Mouse (Mus musculus) forebrain, embryonic 11.5 days (tissue): ENCODE measurements around the gene Ccdc105. TPM values are rescaled to one million over a fixed set of nuclear protein-coding genes. Genes with fewer than 3 reads are reported as not detected.

Experiments used
- ATAC-seq: fragments of 200-750 bp; cut with Nextera tagmentation; replicated peaks from 2 replicates; pipeline ENCODE4 v1.8.0; 2017; ENCODE audit warnings: moderate TSS enrichment; ENCODE audit not compliant: low FRiP score
- DNase-seq: peaks from one replicate; pipeline ENCODE4 v3.0.0-alpha.2; 2017; ENCODE audit warnings: low spot score
- H3K27ac ChIP-seq: fragments of 300-500 bp; sonication (generic); 2 replicates; pipeline ENCODE4 v1.5.1; 2014; ENCODE audit warnings: low read depth, low read length
- H3K27me3 ChIP-seq: fragments of 300-500 bp; sonication (generic); 2 replicates; pipeline ENCODE4 v1.6.1; 2014; ENCODE audit warnings: mild to moderate bottlenecking, low read length, mixed read lengths; ENCODE audit not compliant: control insufficient read depth, insufficient read depth
- H3K36me3 ChIP-seq: fragments of 300-500 bp; sonication (generic); 2 replicates; pipeline ENCODE4 v1.6.1; 2014; ENCODE audit warnings: mild to moderate bottlenecking, low read length, moderate library complexity, mixed read lengths; ENCODE audit not compliant: control insufficient read depth, insufficient read depth
- H3K4me1 ChIP-seq: fragments of 300-500 bp; sonication (generic); replicated peaks from 2 replicates; pipeline ENCODE4 v1.6.1; 2014; ENCODE audit warnings: low read length, mixed read lengths; ENCODE audit not compliant: control insufficient read depth, insufficient read depth
- H3K4me2 ChIP-seq: fragments of 300-500 bp; sonication (generic); 2 replicates; pipeline ENCODE4 v1.6.1; 2014; ENCODE audit warnings: low read depth, mild to moderate bottlenecking, low read length, moderate library complexity, mixed read lengths; ENCODE audit not compliant: severe bottlenecking
- H3K4me3 ChIP-seq: fragments of 300-500 bp; sonication (generic); 2 replicates; pipeline ENCODE4 v1.5.1; 2014; ENCODE audit warnings: low read depth, low read length
- H3K9ac ChIP-seq: fragments of 300-500 bp; sonication (generic); 2 replicates; pipeline ENCODE4 v1.6.1; 2014; ENCODE audit warnings: low read length
- H3K9me3 ChIP-seq: fragments of 300-500 bp; sonication (generic); 2 replicates; pipeline ENCODE4 v1.6.1; 2016; ENCODE audit warnings: low read length, mixed read lengths; ENCODE audit not compliant: control insufficient read depth
- WGBS: fragments of 180-500 bp; shearing (Covaris S2); extraction: QIAGEN DNeasy Blood & Tissue Kit; methylation state at CpG from one replicate; pipeline ENCODE4 v1.1.7; 2014; 5-methylcytosine and 5-hydroxymethylcytosine counted together
- polyA plus RNA-seq: library from polyadenylated mRNA; unstranded; fragments of >200 nt; fragmentation: Nextera tagmentation; extraction: Ambion mirVana; gene quantifications from 2 replicates; pipeline ENCODE4 v1.2.1, GENCODE M21; 2014

Gene Ccdc105
- polyA plus RNA-seq, 1 experiment from 2014 or later = 0.15 TPM

DNA sequence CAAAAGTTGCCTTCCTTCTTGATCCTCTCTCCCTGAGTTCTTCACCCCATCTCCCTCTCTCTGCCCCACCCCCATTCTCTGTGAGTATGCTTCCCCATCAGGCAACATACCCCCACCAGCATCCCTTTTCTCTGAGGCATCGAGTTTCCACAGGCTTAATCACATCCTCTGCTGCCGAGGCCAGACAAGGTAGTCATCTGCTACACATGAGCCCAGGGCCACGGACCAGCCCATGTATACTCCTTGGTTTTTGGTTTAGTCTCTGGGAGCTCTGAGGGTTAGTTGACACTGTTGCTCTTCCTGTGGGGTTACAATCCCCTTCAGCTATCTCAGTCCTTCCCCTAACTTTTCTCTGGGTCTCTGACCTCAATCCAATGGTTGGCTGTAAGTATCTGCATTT is 52.0 kb downstream of the Ccdc105 start:
- no peak for ATAC-seq
- H3K9ac ChIP-seq = no peak overlapping the region

More for the DNA sequence above, 52.0 kb downstream of the Ccdc105 start:
- H3K4me2 ChIP-seq = no peak overlapping the region
- H3K27me3 ChIP-seq = no peaks in the 10 kb centered on the region
- DNase-seq = no peak
- 51% methylated on average over 3 of the region's 3 CpGs for WGBS
- H3K4me3 ChIP-seq = no peak overlapping the region
- H3K9me3 ChIP-seq = no peaks in the 10 kb centered on the region
- no peaks in the 10 kb centered on the region for H3K36me3 ChIP-seq
- H3K27ac ChIP-seq = no peak overlapping the region
- no peaks in the 10 kb centered on the region for H3K4me1 ChIP-seq

Other genes starting within 250 kb of the Ccdc105 start
- gene Olfr1358, start 235.6 kb downstream of the Ccdc105 start, polyA plus RNA-seq = not detected in 2 replicates
- gene Ilvbl, start 178.7 kb downstream of the Ccdc105 start, polyA plus RNA-seq = 22.6 and 29.4 TPM in 2 replicates
- 13.5 and 14.3 TPM in 2 replicates for gene Syde1, start 161.1 kb downstream of the Ccdc105 start, polyA plus RNA-seq
- not detected in 2 replicates for gene Olfr1357, start 135.0 kb downstream of the Ccdc105 start, polyA plus RNA-seq
- gene Casp14, start 34.8 kb downstream of the Ccdc105 start, polyA plus RNA-seq = not detected in 2 replicates
- 1.4 and 1.5 TPM in 2 replicates for gene Slc1a6, start 27.4 kb upstream of the Ccdc105 start, polyA plus RNA-seq
- gene Olfr1356, start 99.1 kb upstream of the Ccdc105 start, polyA plus RNA-seq = not detected in 2 replicates
- gene Olfr1355, start 122.5 kb upstream of the Ccdc105 start, polyA plus RNA-seq = not detected in 2 replicates
- gene Olfr1354, start 160.1 kb upstream of the Ccdc105 start, polyA plus RNA-seq = not detected in 2 replicates
- gene Olfr8, start 197.6 kb upstream of the Ccdc105 start, polyA plus RNA-seq = not detected in 2 replicates
- not detected in 2 replicates for gene Olfr1353, start 210.2 kb upstream of the Ccdc105 start, polyA plus RNA-seq
- gene Olfr1352, start 228.0 kb upstream of the Ccdc105 start, polyA plus RNA-seq = not detected in 2 replicates